Mouse (Mus musculus) cerebral cortex, adult 2 months (tissue): ENCODE results near the gene Crmp1.

Source experiments
- WGBS: fragments of 180-500 bp; shearing (Covaris S2); methylation state at CpG from one replicate; pipeline ENCODE4 v1.1.7; 2018; 5-methylcytosine and 5-hydroxymethylcytosine counted together

The Crmp1 gene

GRCm38 (mm10) chr5:37241651-37242151 lies at the start of gene Crmp1:
Gene Crmp1 (plus strand): TSS chr5:37241940.
- 1% methylated on average over 56 of the region's 56 CpGs for WGBS

- WGBS, result 81% methylated on average over 8 of the region's 8 CpGs
These were observed 45.5 kb upstream of the Crmp1 start for GRCm38 (mm10) chr5:37196196-37196595.

GRCm38 (mm10) chr5:37196666-37197250 lies 45.0 kb upstream of the Crmp1 start:
- 57% methylated on average over 10 of the region's 10 CpGs for WGBS

GRCm38 (mm10) chr5:37197423-37197822 lies 44.3 kb upstream of the Crmp1 start:
- 57% methylated on average over 3 of the region's 3 CpGs for WGBS

- 37% methylated on average over 2 of the region's 2 CpGs for WGBS
These were observed 43.6 kb upstream of the Crmp1 start for GRCm38 (mm10) chr5:37198011-37198688.

- 60% methylated on average over 1 of the region's 1 CpGs for WGBS
These were observed 39.5 kb upstream of the Crmp1 start for GRCm38 (mm10) chr5:37202285-37202684.

GRCm38 (mm10) chr5:37204886-37205285 lies 36.9 kb upstream of the Crmp1 start:
- 55% methylated on average over 7 of the region's 7 CpGs for WGBS

GRCm38 (mm10) chr5:37205420-37205819 lies 36.3 kb upstream of the Crmp1 start:
- 79% methylated on average over 1 of the region's 1 CpGs for WGBS

GRCm38 (mm10) chr5:37206364-37206763 lies 35.4 kb upstream of the Crmp1 start:
- WGBS, result 67% methylated on average over 2 of the region's 2 CpGs

- 62% methylated on average over 9 of the region's 9 CpGs for WGBS
These were observed 28.6 kb upstream of the Crmp1 start for GRCm38 (mm10) chr5:37212938-37213708.

- WGBS, result 77% methylated on average over 4 of the region's 4 CpGs
These were observed 28.0 kb upstream of the Crmp1 start for GRCm38 (mm10) chr5:37213709-37214103.

GRCm38 (mm10) chr5:37214614-37215013 lies 27.1 kb upstream of the Crmp1 start:
- WGBS, result 82% methylated on average over 6 of the region's 6 CpGs

- WGBS, result 89% methylated on average over 7 of the region's 7 CpGs
These were observed 26.5 kb upstream of the Crmp1 start for GRCm38 (mm10) chr5:37215276-37215675.

- WGBS, result 50% methylated on average over 5 of the region's 5 CpGs
These were observed 22.1 kb upstream of the Crmp1 start for GRCm38 (mm10) chr5:37219615-37220014.

- 49% methylated on average over 5 of the region's 5 CpGs for WGBS
These were observed 21.2 kb upstream of the Crmp1 start for GRCm38 (mm10) chr5:37220575-37220974.

GRCm38 (mm10) chr5:37221563-37221962 lies 20.2 kb upstream of the Crmp1 start:
- WGBS, result 57% methylated on average over 6 of the region's 6 CpGs

- 70% methylated on average over 8 of the region's 8 CpGs for WGBS
These were observed 19.4 kb upstream of the Crmp1 start for GRCm38 (mm10) chr5:37222316-37222715.

GRCm38 (mm10) chr5:37225708-37226107 lies 16.0 kb upstream of the Crmp1 start:
- WGBS, result 68% methylated on average over 1 of the region's 1 CpGs

- 23% methylated on average over 6 of the region's 6 CpGs for WGBS
These were observed 13.6 kb upstream of the Crmp1 start for GRCm38 (mm10) chr5:37227956-37228680.

- WGBS, result 44% methylated on average over 7 of the region's 7 CpGs
These were observed 12.8 kb upstream of the Crmp1 start for GRCm38 (mm10) chr5:37228894-37229293.

GRCm38 (mm10) chr5:37233010-37233557 lies 8.7 kb upstream of the Crmp1 start:
- 21% methylated on average over 9 of the region's 9 CpGs for WGBS

- 11% methylated on average over 2 of the region's 2 CpGs for whole genome bisulfite sequencing
These were observed 3.1 kb upstream of the Crmp1 start for GRCm38 (mm10) chr5:37238654-37239053.
